Mouse (Mus musculus): Measurements from ENCODE around the gene Sun2. TPM values are rescaled to one million over a fixed set of nuclear protein-coding genes. Genes with fewer than 3 reads are reported as not detected.

The Sun2 gene
- 100 to 1,000 TPM; 150 to 211 TPM for total RNA-seq (2023)

DNA sequence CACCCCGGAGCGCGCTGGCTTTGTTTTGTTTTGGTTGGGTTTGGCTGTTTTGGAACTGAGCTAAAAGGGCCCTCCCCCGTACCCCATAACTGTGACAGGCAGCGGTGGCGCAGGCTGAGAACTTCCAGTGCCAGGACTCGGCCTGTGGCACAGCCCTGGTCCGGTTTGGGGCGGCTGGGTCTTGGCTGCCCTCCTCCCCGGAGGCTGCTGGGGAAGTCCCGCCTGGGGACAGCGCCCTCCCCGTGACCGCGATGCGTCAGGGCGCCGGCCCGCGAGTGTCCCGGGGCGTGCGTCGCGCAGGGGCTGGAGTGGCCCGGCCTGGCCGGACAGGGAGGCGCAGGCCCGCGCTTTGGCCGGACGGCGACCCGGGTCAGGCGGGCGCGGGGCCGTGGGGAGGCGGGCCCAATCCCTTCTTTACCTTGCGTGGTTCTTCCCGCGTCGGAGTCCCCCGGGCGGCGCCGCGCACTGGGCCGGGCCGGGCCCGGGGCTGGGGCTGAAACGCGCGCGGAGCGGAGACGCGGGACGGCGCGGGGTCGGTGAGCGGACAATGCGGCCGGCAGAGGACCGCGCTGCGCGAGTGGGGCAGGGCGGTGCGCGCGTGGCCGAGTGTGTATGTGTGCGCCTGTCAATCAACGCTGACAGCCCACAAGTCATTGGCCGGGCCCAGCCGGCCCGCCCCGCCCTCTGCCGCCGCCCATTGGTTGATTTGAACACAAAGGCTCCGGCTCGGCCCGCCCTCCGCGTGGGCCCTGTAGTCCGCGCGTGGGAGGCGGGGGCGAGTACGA is at the start of gene Sun2:
TSS of gene Sun2 (minus strand) at position 616 of the 785 bp plus-strand sequence.

DNA sequence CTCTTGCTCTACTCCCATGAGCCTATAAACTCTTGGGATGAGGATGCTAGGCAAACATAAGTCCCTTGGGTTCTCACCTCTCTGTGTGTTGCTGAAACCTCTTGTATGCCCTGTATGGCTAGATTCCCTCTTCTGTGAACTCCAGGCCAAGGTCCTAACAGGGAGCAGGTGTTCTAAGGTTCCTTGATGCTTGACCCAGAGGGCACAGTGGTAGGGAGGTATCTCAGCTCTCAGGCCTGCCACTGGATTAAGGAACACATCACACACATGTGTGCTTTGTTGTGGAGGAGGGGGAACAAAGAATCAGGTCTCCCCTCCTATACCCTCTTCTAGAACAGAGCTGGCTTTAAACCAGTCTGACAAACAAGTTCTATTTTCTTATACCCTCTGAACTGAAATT is 35.4 kb upstream of the Sun2 start, which contains the start of gene Dnal4:
TSS of gene Dnal4 (minus strand) at position 101 of the 400 bp plus-strand sequence.

DNA sequence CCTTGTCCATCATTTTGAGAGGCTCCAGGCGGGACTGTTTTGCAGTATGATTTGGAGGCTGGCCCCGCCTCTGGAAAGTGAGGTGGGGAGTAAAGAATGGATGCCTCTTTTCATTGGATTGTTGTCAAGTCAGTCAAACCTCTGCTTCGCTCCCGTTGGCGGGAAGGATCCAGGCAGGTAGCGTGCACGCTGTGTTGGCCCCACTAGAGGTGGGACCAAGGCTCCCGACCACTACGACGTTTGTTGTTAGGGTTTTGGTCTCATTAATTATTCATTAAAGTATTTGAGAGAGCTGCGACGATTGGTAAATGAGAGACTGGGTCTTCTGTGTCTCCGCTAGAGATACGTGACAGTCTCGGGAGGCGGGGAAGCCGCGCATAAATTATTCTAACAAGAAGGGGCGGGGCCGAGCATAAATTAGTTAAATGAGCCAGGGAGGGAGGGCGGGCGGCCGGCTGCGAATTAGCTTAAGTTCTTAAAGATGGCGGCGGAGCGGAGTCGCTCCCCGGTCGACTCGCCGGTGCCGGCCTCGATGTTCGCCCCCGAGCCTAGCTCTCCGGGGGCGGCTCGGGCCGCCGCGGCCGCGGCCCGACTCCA is 51.8 kb downstream of the Sun2 start, which contains the start of gene Gtpbp1:
TSS of gene Gtpbp1 (plus strand) at position 420 of the 597 bp plus-strand sequence.

DNA sequence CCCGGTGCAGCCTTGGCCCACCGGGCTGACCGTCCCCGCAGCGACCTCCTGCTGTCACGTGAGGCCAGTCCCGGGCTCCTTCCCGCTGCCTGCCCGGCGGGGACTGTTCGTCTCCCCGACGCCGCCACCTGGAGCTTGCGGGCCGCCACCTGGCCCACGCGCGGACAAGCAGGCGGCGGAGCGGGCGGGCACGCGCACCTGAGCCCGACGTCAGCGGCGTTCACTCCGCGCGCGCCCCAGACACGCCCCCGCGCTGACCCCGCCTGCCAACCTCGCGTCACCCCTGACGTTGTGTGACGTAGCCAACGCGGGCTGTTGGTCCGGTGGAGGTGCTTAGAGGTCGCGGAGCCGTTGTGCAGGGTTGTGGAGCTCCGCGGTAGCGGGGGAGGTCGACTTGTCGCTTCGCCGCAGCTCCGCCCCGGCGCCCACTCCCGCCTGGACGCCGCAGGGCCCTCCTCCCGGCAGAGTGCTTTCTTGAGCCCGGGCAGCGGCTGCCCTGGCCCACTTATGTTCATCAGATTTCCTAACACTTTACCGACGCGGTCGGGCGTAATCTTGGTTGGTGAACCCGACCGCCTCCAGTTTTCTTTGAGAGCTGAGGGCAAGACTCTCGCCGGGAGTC is 54.6 kb downstream of the Sun2 start, which contains the start of gene Josd1:
TSS of gene Josd1 (minus strand) at position 274 of the 622 bp plus-strand sequence.

Other genes starting within 250 kb of the Sun2 start
- gene Kcnj4, start 237.3 kb downstream of the Sun2 start, total RNA-seq (2023), result not detected
- gene Kdelr3, start 226.1 kb downstream of the Sun2 start, total RNA-seq (2023), result not detected
- 100 to 1,000 TPM; 237 to 241 TPM for gene Ddx17, start 195.8 kb downstream of the Sun2 start, total RNA-seq (2023)
- gene Dmc1, start 137.4 kb downstream of the Sun2 start, total RNA-seq (2023), result not detected
- gene Fam227a, start 83.6 kb downstream of the Sun2 start, total RNA-seq (2023), result under 1 TPM; 0.67 to 0.81 TPM
- gene Cby1, start 83.3 kb downstream of the Sun2 start, total RNA-seq (2023), result 10 to 100 TPM in 1 of 2 experiments, 1 to 10 TPM in 1; 7.3 to 10.7 TPM
- gene Tomm22, start 71.7 kb downstream of the Sun2 start, total RNA-seq (2023), result 10 to 100 TPM; 85.1 to 92.9 TPM
- 10 to 100 TPM; 18.6 to 22.5 TPM for gene Josd1, start 54.6 kb downstream of the Sun2 start, total RNA-seq (2023)
- 10 to 100 TPM; 55.9 to 67.9 TPM for gene Gtpbp1, start 51.7 kb downstream of the Sun2 start, total RNA-seq (2023)
- gene Dnal4, start 35.3 kb upstream of the Sun2 start, total RNA-seq (2023), result 10 to 100 TPM; 15.3 to 18.7 TPM
- gene Nptxr, start 62.2 kb upstream of the Sun2 start, total RNA-seq (2023), result 1 to 10 TPM; 2.5 to 3.6 TPM
- gene Npcd, start 91.7 kb upstream of the Sun2 start, total RNA-seq (2023), result 1 to 10 TPM in 1 of 2 experiments, not detected in 1; 1.4 TPM
- 1 to 10 TPM; 4.9 to 6.7 TPM for gene Cbx6, start 92.2 kb upstream of the Sun2 start, total RNA-seq (2023)
- gene Apobec3, start 149.1 kb upstream of the Sun2 start, total RNA-seq (2023), result 10 to 100 TPM; 65.2 to 79.8 TPM
- gene Cbx7, start 228.6 kb upstream of the Sun2 start, total RNA-seq (2023), result 10 to 100 TPM; 20.0 to 22.0 TPM